Mouse (Mus musculus) stomach, postnatal 0 days (tissue): ENCODE measurements around the gene Sctr. TPM values are rescaled to one million over a fixed set of nuclear protein-coding genes. Genes with fewer than 3 reads are reported as not detected.

Experiments
- ATAC-seq: fragments of 200-750 bp; cut with Nextera tagmentation; 2 replicates; pipeline ENCODE4 v1.8.0; 2017; ENCODE audit not compliant: low FRiP score, low TSS enrichment
- DNase-seq: peaks from one replicate; pipeline ENCODE4 v3.0.0-alpha.2; 2016; ENCODE audit warnings: low spot score
- H3K27ac ChIP-seq: fragments of 300-500 bp; sonication (generic); replicated peaks from 2 replicates; pipeline ENCODE4 v1.5.1; 2014; ENCODE audit warnings: mild to moderate bottlenecking, control low read depth
- H3K27me3 ChIP-seq: fragments of 300-500 bp; sonication (generic); 2 replicates; pipeline ENCODE4 v1.6.1; 2014; ENCODE audit warnings: low read length; ENCODE audit not compliant: control insufficient read depth, insufficient read depth
- H3K36me3 ChIP-seq: fragments of 300-500 bp; sonication (generic); 2 replicates; pipeline ENCODE4 v1.6.1; 2014; ENCODE audit warnings: low read length, mixed read lengths; ENCODE audit not compliant: control insufficient read depth, insufficient read depth
- H3K4me1 ChIP-seq: fragments of 300-500 bp; sonication (generic); replicated peaks from 2 replicates; pipeline ENCODE4 v1.6.1; 2014; ENCODE audit warnings: antibody characterized with exemption; ENCODE audit not compliant: control insufficient read depth, insufficient read depth
- H3K4me2 ChIP-seq: fragments of 300-500 bp; sonication (generic); replicated peaks from 2 replicates; pipeline ENCODE4 v1.6.1; 2014; ENCODE audit warnings: low read depth, mild to moderate bottlenecking, control low read depth, moderate library complexity
- H3K4me3 ChIP-seq: fragments of 300-500 bp; sonication (generic); 2 replicates; pipeline ENCODE4 v1.5.1; 2014; ENCODE audit warnings: low read depth, low read length, control low read depth
- H3K9ac ChIP-seq: fragments of 300-500 bp; sonication (generic); 2 replicates; pipeline ENCODE4 v1.6.1; 2014; ENCODE audit warnings: mild to moderate bottlenecking, low read length, control low read depth, mixed read lengths
- H3K9me3 ChIP-seq: fragments of 300-500 bp; sonication (generic); 2 replicates; pipeline ENCODE4 v1.6.1; 2016; ENCODE audit warnings: low read length; ENCODE audit not compliant: control insufficient read depth
- CTCF ChIP-seq: IDR thresholded peaks from 2 replicates; pipeline ENCODE4 v1.5.1; 2016; ENCODE audit warnings: antibody characterized with exemption, low read depth, mild to moderate bottlenecking, moderate library complexity
- EP300 ChIP-seq: optimal IDR thresholded peaks from 2 replicates; pipeline ENCODE3; 2016; ENCODE audit warnings: antibody characterized with exemption
- WGBS: fragments of 180-500 bp; shearing (Covaris S2); extraction: QIAGEN DNeasy Blood & Tissue Kit; methylation state at CpG from one replicate; pipeline ENCODE4 v1.1.7; 2014; 5-methylcytosine and 5-hydroxymethylcytosine counted together
- polyA plus RNA-seq: library from polyadenylated mRNA; unstranded; fragments of >200 nt; fragmentation: Nextera tagmentation; extraction: Ambion mirVana; gene quantifications from 2 replicates; pipeline ENCODE4 v1.2.1, GENCODE M21; 2015

Sctr gene
- polyA plus RNA-seq, 1 experiment from 2014 or later = 3.0 TPM

DNA sequence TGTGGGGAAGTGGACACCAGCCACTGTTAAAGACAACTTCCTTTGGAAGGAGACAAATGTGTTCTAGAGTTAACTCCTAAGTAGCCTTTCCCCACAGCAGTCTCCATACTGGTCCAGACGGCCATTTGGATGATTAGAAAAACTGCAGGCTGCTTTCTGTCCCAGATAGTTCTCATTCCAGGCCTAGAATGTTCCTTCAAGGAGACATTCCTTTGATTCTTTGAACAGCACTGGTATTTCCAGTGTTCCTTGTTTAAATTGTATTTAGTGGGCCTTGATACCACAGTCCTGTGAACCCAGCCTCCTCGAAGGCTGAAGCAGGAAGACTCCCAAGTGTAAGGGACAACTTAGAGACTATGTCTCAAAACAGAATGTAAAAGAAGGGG is 26.8 kb downstream of the Sctr start:
- WGBS = 75% methylated on average over 2 of the region's 2 CpGs
- no peak for TF ChIP-seq CTCF
- no peak for TF ChIP-seq EP300
- DNase-seq (no peak), ATAC-seq (no peak)
- Histone ChIP-seq H3K4me1 (no peaks in the 10 kb centered on the region), H3K36me3 (no peaks in the 10 kb centered on the region), H3K27me3 (no peaks in the 10 kb centered on the region), H3K9me3 (no peaks in the 10 kb centered on the region), H3K4me3 (no peak overlapping the region), H3K27ac (no peak overlapping the region), H3K4me2 (no peak overlapping the region), H3K9ac (no peak overlapping the region)

DNA sequence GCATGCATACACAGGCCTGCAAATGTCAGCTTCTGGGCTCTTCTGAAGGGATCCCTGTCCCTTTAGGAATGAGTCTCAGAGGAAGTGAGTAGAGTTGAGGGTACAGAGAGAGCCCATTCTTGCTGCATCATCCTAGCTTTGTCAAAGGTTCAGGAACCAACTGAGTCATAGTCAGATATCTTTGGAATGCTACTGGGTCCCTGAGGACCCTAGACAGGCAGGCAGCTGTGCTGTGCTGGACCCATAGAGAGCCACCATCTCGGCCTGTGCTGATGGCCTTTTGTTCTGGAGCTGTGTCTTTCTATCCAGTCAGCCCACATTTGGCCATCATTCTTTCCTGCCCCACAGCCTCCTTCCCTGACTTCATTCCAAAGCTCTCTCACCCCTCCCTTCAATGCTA is 28.1 kb downstream of the Sctr start:
- ATAC-seq (no peak), DNase-seq (no peak)
- TF ChIP-seq CTCF (no peak), EP300 (no peak)

DNA sequence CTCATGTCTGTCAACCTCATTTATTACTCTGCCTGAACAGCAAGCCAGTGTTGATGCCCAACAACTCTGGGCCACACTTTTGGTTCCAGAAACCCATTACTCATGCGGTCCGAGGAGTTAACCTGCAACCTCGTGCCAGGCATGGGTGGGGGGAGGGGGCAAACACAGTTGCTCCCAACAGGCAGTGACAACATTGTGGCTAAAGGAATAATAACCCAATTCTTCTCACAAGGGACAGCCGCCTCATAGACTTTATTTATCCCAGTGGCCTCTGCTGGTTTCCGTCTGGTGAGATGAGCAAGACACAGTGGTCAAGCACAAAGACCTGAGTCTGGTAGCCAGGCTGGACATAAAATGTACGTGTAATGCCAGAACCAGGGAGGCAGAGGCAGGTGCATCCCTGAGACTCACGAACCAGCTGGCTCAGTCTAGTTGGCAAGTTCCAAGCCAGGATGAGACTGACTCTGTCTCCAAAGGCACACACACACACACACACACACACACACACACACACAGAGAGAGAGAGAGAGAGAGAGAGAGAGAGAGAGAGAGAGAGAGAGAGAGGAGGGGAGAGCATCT is 28.9 kb downstream of the Sctr start:
- no peaks in the 10 kb centered on the region for H3K36me3 ChIP-seq
- H3K9ac ChIP-seq = no peak overlapping the region
- no peak for TF ChIP-seq CTCF
- TF ChIP-seq EP300 = no peak
- H3K4me2 ChIP-seq = no peak overlapping the region
- no peak overlapping the region for H3K27ac ChIP-seq
- DNase-seq (no peak), ATAC-seq (no peak)
- H3K9me3 ChIP-seq = no peaks in the 10 kb centered on the region
- 77% methylated on average over 7 of the region's 7 CpGs for WGBS
- no peak overlapping the region for H3K4me3 ChIP-seq
- H3K27me3 ChIP-seq = no peaks in the 10 kb centered on the region
- no peaks in the 10 kb centered on the region for H3K4me1 ChIP-seq

More for the DNA sequence above, 28.1 kb downstream of the Sctr start:
- H3K27me3 ChIP-seq = no peaks in the 10 kb centered on the region
- H3K36me3 ChIP-seq = no peaks in the 10 kb centered on the region
- no peaks in the 10 kb centered on the region for H3K4me1 ChIP-seq
- no peak overlapping the region for H3K4me3 ChIP-seq
- H3K4me2 ChIP-seq = no peak overlapping the region
- H3K9me3 ChIP-seq = no peaks in the 10 kb centered on the region
- WGBS = 54% methylated on average over 1 of the region's 1 CpGs
- no peak overlapping the region for H3K9ac ChIP-seq
- no peak overlapping the region for H3K27ac ChIP-seq

DNA sequence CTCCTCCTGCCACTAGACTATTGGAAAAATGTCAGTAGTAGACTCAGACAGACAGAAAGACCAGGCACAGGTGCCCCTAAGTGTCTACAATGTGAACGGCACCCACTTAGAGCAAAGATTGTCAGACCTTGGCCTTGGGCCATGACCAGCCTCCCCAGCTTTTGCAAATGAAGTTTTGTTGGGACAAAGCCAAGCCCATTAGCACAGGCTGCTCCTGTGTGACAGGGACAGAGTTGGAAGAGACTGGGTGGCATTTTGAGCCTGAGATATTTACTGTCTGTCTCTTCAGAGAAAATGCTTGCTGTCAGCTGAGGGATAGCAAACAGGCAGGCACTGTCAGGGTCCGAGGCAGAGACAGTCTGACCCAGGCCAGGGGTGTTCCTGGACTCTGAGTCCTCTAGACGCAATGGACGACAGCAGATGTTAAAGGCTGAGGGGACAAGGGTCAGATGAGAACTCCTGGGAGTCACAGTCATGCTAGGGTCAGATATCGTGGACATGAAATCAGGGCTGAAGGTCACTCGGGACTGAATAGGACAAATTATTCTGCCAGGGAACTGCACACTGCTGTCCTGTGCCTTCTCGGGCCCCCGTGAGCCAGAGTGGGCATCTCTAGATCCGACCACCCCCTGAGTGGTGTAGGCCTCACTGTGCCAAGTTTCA is 30.5 kb downstream of the Sctr start:
- H3K36me3 ChIP-seq = no peaks in the 10 kb centered on the region
- H3K9me3 ChIP-seq = no peaks in the 10 kb centered on the region
- H3K27ac ChIP-seq = no peak overlapping the region
- H3K9ac ChIP-seq = no peak overlapping the region
- DNase-seq = peak; percentile 44
- TF ChIP-seq CTCF (no peak), EP300 (no peak)
- 64% methylated on average over 9 of the region's 9 CpGs for WGBS
- no peaks in the 10 kb centered on the region for H3K27me3 ChIP-seq
- no peaks in the 10 kb centered on the region for H3K4me1 ChIP-seq
- no peak for ATAC-seq
- no peak overlapping the region for H3K4me2 ChIP-seq
- H3K4me3 ChIP-seq = no peak overlapping the region

DNA sequence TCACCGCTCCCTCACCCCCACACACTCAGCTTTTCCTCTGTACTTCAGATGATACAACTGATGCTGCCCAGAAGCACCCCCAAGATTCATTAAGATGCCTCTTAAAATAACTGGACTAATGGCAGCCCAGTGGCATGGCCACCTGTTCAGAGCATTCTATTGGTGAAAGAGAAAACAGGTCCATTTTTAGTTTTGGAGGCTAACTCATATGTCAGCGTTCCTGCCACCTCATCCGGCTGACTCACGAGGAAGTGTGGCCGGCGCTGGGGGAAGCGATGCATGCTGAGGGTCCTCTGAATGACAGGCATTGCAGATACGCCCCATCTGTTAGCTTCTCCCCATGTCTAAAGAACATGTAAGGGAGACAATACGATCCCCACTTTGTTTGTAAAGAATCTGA is 31.9 kb downstream of the Sctr start:
- Histone ChIP-seq H3K4me2 (no peak overlapping the region), H3K27ac (no peak overlapping the region), H3K4me3 (no peak overlapping the region), H3K36me3 (no peaks in the 10 kb centered on the region), H3K27me3 (no peaks in the 10 kb centered on the region), H3K4me1 (no peaks in the 10 kb centered on the region), H3K9me3 (no peaks in the 10 kb centered on the region), H3K9ac (no peak overlapping the region)
- no peak for ATAC-seq
- WGBS = 80% methylated on average over 9 of the region's 9 CpGs
- TF ChIP-seq CTCF (no peak), EP300 (no peak)
- no peak for DNase-seq

DNA sequence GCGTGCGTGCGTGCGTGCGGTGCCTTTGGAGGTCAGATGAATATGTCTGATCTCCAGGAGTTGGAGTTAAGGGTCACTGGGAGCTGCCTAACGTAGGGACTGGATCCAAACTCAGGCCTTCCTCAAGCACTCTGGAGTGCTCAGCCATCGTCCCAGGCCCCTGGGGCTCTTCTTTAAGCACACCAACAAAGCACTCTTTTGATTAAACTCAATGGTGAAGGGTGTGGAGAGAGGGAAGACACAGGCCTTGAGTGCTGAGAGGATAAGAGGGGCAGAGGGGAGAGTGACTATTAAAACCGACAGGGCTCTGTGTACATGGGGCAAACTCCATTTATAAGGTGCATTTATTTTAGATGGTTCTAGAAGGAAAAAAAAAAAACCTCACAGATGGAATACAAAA is 35.7 kb downstream of the Sctr start:
- ATAC-seq = no peak

More for the DNA sequence above, 35.7 kb downstream of the Sctr start:
- Histone ChIP-seq H3K4me1 (no peaks in the 10 kb centered on the region), H3K9me3 (no peaks in the 10 kb centered on the region), H3K27ac (no peak overlapping the region), H3K4me2 (no peak overlapping the region), H3K4me3 (no peak overlapping the region), H3K36me3 (no peaks in the 10 kb centered on the region), H3K9ac (no peak overlapping the region), H3K27me3 (no peaks in the 10 kb centered on the region)
- TF ChIP-seq CTCF = no peak
- TF ChIP-seq EP300 = no peak
- 75% methylated on average over 8 of the region's 8 CpGs for WGBS
- DNase-seq = no peak
